In genomic region chr16:78697514-78698209, GRCm38 (mm10) we compare ENCODE assay signal across 19 mouse cellular contexts.
DNase-seq lines count a peak whose midpoint lies in the region; ATAC-seq and TF ChIP-seq lines count a peak whose summit lies in the region.
"Had no signal": no experiment of that assay in that cellular context is flagged by ENCODE, and none has a peak within 500 bp of the region (broad histone marks: within the 10 kb centered on the region; RNA-seq: fewer than 3 reads in every experiment).

No protein-coding gene starts in this region.

- TF ChIP-seq POLR2A in brain, embryonic 14.5 days (IDR thresholded peaks at IDR 0.05; ENCODE audit: borderline replicate concordance, extremely low read depth, insufficient read depth, insufficient read length, poor library complexity, severe bottlenecking): no peak
- TF ChIP-seq POLR2A in limb, embryonic 14.5 days (IDR thresholded peaks at IDR 0.05; ENCODE audit: borderline replicate concordance, extremely low read depth, insufficient read depth, insufficient read length): no peak
- TF ChIP-seq POLR2A in thymus, adult 2 months (IDR thresholded peaks at IDR 0.05; ENCODE audit: control insufficient read depth, extremely low read depth, insufficient read depth, low read length, poor library complexity): no peak

- H3K4me3 ChIP-seq in embryonic facial prominence, embryonic 11.5 days (ENCODE audit: low read depth, low read length): no peak overlapping the region
- H3K4me3 ChIP-seq in embryonic facial prominence, embryonic 10.5 days: no peak overlapping the region
- H3K4me3 ChIP-seq in limb, embryonic 13.5 days: no peak overlapping the region
- no peak overlapping the region for H3K4me3 ChIP-seq in limb, embryonic 10.5 days
- H3K4me3 ChIP-seq in limb, embryonic 14.5 days (replicated peaks; ENCODE audit: low read length): no peak overlapping the region
- H3K4me3 ChIP-seq in thymus, adult 2 months (ENCODE audit: control insufficient read depth, insufficient read depth, low read length): no peak overlapping the region
- H3K4me3 ChIP-seq: embryonic facial prominence, embryonic 13.5 days; gastrocnemius, adult 2 months; heart, embryonic 13.5 days; neural tube, embryonic 13.5 days; stomach, embryonic 15.5 days had no signal

- H3K4me2 ChIP-seq in embryonic facial prominence, embryonic 11.5 days (ENCODE audit: low read depth, low read length): no peak overlapping the region
- H3K4me2 ChIP-seq in limb, embryonic 13.5 days (replicated peaks): no peak overlapping the region
- H3K4me2 ChIP-seq in limb, embryonic 14.5 days (replicated peaks; ENCODE audit: low read depth, low read length, severe bottlenecking): no peak overlapping the region
- H3K4me2 ChIP-seq: embryonic facial prominence, embryonic 13.5 days; heart, embryonic 13.5 days; neural tube, embryonic 13.5 days; stomach, embryonic 15.5 days had no signal

- 58% methylated on average over 3 of the region's 3 CpGs for WGBS in embryonic facial prominence, embryonic 11.5 days
- WGBS in embryonic facial prominence, embryonic 10.5 days: 66% methylated on average over 3 of the region's 3 CpGs
- WGBS in limb, embryonic 13.5 days: 47% methylated on average over 3 of the region's 3 CpGs
- 75% methylated on average over 3 of the region's 3 CpGs for WGBS in limb, embryonic 10.5 days
- 42% methylated on average over 3 of the region's 3 CpGs for WGBS in limb, embryonic 14.5 days
- WGBS in thymus, adult 2 months: 68% methylated on average over 3 of the region's 3 CpGs

- H3K4me1 ChIP-seq in embryonic facial prominence, embryonic 11.5 days (ENCODE audit: control insufficient read depth, insufficient read depth, low read length): no peaks in the 10 kb centered on the region
- 0 out of 2 replicates have a peak, but pooled peaks cover 3% of the 10 kb centered on the region for H3K4me1 ChIP-seq in embryonic facial prominence, embryonic 10.5 days
- H3K4me1 ChIP-seq in limb, embryonic 13.5 days: 0 out of 2 replicates have a peak, but pooled peaks cover 7% of the 10 kb centered on the region
- H3K4me1 ChIP-seq in limb, embryonic 10.5 days: no peaks in the 10 kb centered on the region
- H3K4me1 ChIP-seq in limb, embryonic 14.5 days (ENCODE audit: control insufficient read depth, insufficient read depth, low read length): 0 out of 2 replicates have a peak, but pooled peaks cover 2% of the 10 kb centered on the region
- H3K4me1 ChIP-seq in thymus, adult 2 months (replicated peaks; ENCODE audit: control insufficient read depth, insufficient read depth, low read length): no peaks in the 10 kb centered on the region
- H3K4me1 ChIP-seq: heart, embryonic 13.5 days; neural tube, embryonic 13.5 days; stomach, embryonic 15.5 days had no signal

- DNase-seq in embryonic facial prominence, embryonic 11.5 days (ENCODE audit: low spot score): peak; percentile 33
- DNase-seq in embryonic facial prominence, embryonic 10.5 days (ENCODE audit: low spot score): no peak
- DNase-seq in limb, embryonic 10.5 days (ENCODE audit: low spot score): no peak
- peak; percentile 47 for DNase-seq in brain, embryonic 14.5 days (ENCODE audit: low read depth)
- peak; percentile 50 for DNase-seq in limb, embryonic 14.5 days (ENCODE audit: low spot score)
- DNase-seq in neural tube, embryonic 10.5 days (ENCODE audit: extremely low spot score, low spot score): no peak
- no peak for DNase-seq in thymus, adult 2 months
- DNase-seq: cerebellum, adult 11-12 months; gastrocnemius, adult 2 months; heart, postnatal 4 days had no signal

- ATAC-seq in embryonic facial prominence, embryonic 11.5 days (replicated peaks; ENCODE audit: insufficient number of reproducible peaks, low FRiP score, low TSS enrichment, low read depth): no peak
- ATAC-seq in limb, embryonic 13.5 days (ENCODE audit: low FRiP score, low read depth): peak; percentile 71
- ATAC-seq in limb, embryonic 14.5 days (ENCODE audit: low FRiP score, low read depth): peak; percentile 68; the same call in 1 of the 2 replicates
- ATAC-seq: CD4-positive, CD25-positive, alpha-beta regulatory T cell, adult 4 months; intestine, postnatal 0 days had no signal

- no peak overlapping the region for H3K9ac ChIP-seq in embryonic facial prominence, embryonic 11.5 days (replicated peaks; ENCODE audit: low read length)
- H3K9ac ChIP-seq in limb, embryonic 13.5 days: no peak overlapping the region
- H3K9ac ChIP-seq in limb, embryonic 14.5 days (ENCODE audit: low read depth, low read length, severe bottlenecking): no peak overlapping the region
- H3K9ac ChIP-seq: embryonic facial prominence, embryonic 13.5 days; heart, embryonic 13.5 days; liver, embryonic 14.5 days; neural tube, embryonic 13.5 days; stomach, embryonic 15.5 days had no signal

- no peaks in the 10 kb centered on the region for H3K9me3 ChIP-seq in embryonic facial prominence, embryonic 11.5 days (replicated peaks; ENCODE audit: control insufficient read depth, low read length)
- no peaks in the 10 kb centered on the region for H3K9me3 ChIP-seq in embryonic facial prominence, embryonic 10.5 days
- no peaks in the 10 kb centered on the region for H3K9me3 ChIP-seq in limb, embryonic 13.5 days
- no peaks in the 10 kb centered on the region for H3K9me3 ChIP-seq in limb, embryonic 10.5 days (replicated peaks)
- no peaks in the 10 kb centered on the region for H3K9me3 ChIP-seq in limb, embryonic 14.5 days (ENCODE audit: control insufficient read depth, low read length)
- H3K9me3 ChIP-seq: embryonic facial prominence, embryonic 13.5 days; heart, embryonic 13.5 days; neural tube, embryonic 13.5 days; stomach, embryonic 15.5 days had no signal

- no peak for TF ChIP-seq CTCF in brain, embryonic 14.5 days (IDR thresholded peaks at IDR 0.05; ENCODE audit: borderline replicate concordance, extremely low read depth, insufficient read depth, insufficient read length)
- TF ChIP-seq CTCF in thymus, adult 2 months (IDR thresholded peaks at IDR 0.05; ENCODE audit: borderline replicate concordance, control insufficient read depth, extremely low read depth, insufficient read depth, low read length, poor library complexity): no peak

- H3K36me3 ChIP-seq in embryonic facial prominence, embryonic 11.5 days (replicated peaks; ENCODE audit: control insufficient read depth, insufficient read depth, low read depth, low read length): no peaks in the 10 kb centered on the region
- no peaks in the 10 kb centered on the region for H3K36me3 ChIP-seq in embryonic facial prominence, embryonic 10.5 days (replicated peaks)
- no peaks in the 10 kb centered on the region for H3K36me3 ChIP-seq in limb, embryonic 13.5 days
- no peaks in the 10 kb centered on the region for H3K36me3 ChIP-seq in limb, embryonic 10.5 days
- no peaks in the 10 kb centered on the region for H3K36me3 ChIP-seq in limb, embryonic 14.5 days (ENCODE audit: control insufficient read depth, insufficient read depth, low read length)
- no peaks in the 10 kb centered on the region for H3K36me3 ChIP-seq in thymus, adult 2 months (ENCODE audit: control insufficient read depth, insufficient read depth, low read length)
- H3K36me3 ChIP-seq: embryonic facial prominence, embryonic 13.5 days; G1E; heart, embryonic 13.5 days; neural tube, embryonic 13.5 days; stomach, embryonic 15.5 days had no signal

- H3K27me3 ChIP-seq in embryonic facial prominence, embryonic 11.5 days (ENCODE audit: control insufficient read depth, insufficient read depth, low read length): no peaks in the 10 kb centered on the region
- H3K27me3 ChIP-seq in embryonic facial prominence, embryonic 10.5 days (replicated peaks; ENCODE audit: low read depth, poor library complexity, severe bottlenecking): no peaks in the 10 kb centered on the region
- no peaks in the 10 kb centered on the region for H3K27me3 ChIP-seq in limb, embryonic 13.5 days
- H3K27me3 ChIP-seq in limb, embryonic 10.5 days (ENCODE audit: low read depth, poor library complexity, severe bottlenecking): no peaks in the 10 kb centered on the region
- H3K27me3 ChIP-seq in limb, embryonic 14.5 days (ENCODE audit: control insufficient read depth, insufficient read depth, low read length): no peaks in the 10 kb centered on the region
- H3K27me3 ChIP-seq in thymus, adult 2 months (ENCODE audit: control insufficient read depth, insufficient read depth, low read length): no peaks in the 10 kb centered on the region
- H3K27me3 ChIP-seq: embryonic facial prominence, embryonic 13.5 days; heart, embryonic 13.5 days; neural tube, embryonic 13.5 days; stomach, embryonic 15.5 days had no signal

- no peak overlapping the region for H3K27ac ChIP-seq in embryonic facial prominence, embryonic 11.5 days (replicated peaks; ENCODE audit: low read depth, low read length)
- no peak overlapping the region for H3K27ac ChIP-seq in embryonic facial prominence, embryonic 10.5 days (replicated peaks)
- H3K27ac ChIP-seq in limb, embryonic 13.5 days: no peak overlapping the region
- H3K27ac ChIP-seq in limb, embryonic 10.5 days: no peak overlapping the region
- no peak overlapping the region for H3K27ac ChIP-seq in limb, embryonic 14.5 days (replicated peaks; ENCODE audit: low read depth, low read length)
- no peak overlapping the region for H3K27ac ChIP-seq in thymus, adult 2 months (ENCODE audit: control insufficient read depth, insufficient read depth, low read length)
- H3K27ac ChIP-seq: embryonic facial prominence, embryonic 13.5 days; gastrocnemius, adult 2 months; heart, embryonic 13.5 days; liver, embryonic 14.5 days; neural tube, embryonic 13.5 days; stomach, embryonic 15.5 days had no signal

Comparison
In these comparisons a context has a peak if more than half of its experiments do, and no peak if none do; other contexts are left out.
1. DNase-seq: peak in embryonic facial prominence, embryonic 11.5 days (single experiment), brain, embryonic 14.5 days (single experiment) and limb, embryonic 14.5 days (single experiment); none in embryonic facial prominence, embryonic 10.5 days (single experiment), limb, embryonic 10.5 days (single experiment), neural tube, embryonic 10.5 days (single experiment) and thymus, adult 2 months (single experiment).